Mouse (Mus musculus) lung, postnatal 0 days (tissue): ENCODE data around the gene Gm42674.

Experiments used
- CTCF ChIP-seq: IDR thresholded peaks from 2 replicates; pipeline ENCODE4 v1.5.1; 2016; ENCODE audit warnings: antibody characterized with exemption, mild to moderate bottlenecking
- EP300 ChIP-seq: IDR thresholded peaks from 2 replicates; pipeline ENCODE4 v1.6.1; 2016; ENCODE audit warnings: antibody characterized with exemption, mild to moderate bottlenecking, control low read depth

GRCm38 (mm10) chr3:90601486-90602110, at the start of gene Gm42674:
- TF ChIP-seq CTCF, result no peak
- no peak for TF ChIP-seq EP300
